Mouse (Mus musculus) kidney, adult 9 months (tissue): ENCODE results near the gene Poldip3.

Source experiments
- DNase-seq: peaks from one replicate; pipeline ENCODE4 v3.0.0; 2022

The Poldip3 gene

DNA sequence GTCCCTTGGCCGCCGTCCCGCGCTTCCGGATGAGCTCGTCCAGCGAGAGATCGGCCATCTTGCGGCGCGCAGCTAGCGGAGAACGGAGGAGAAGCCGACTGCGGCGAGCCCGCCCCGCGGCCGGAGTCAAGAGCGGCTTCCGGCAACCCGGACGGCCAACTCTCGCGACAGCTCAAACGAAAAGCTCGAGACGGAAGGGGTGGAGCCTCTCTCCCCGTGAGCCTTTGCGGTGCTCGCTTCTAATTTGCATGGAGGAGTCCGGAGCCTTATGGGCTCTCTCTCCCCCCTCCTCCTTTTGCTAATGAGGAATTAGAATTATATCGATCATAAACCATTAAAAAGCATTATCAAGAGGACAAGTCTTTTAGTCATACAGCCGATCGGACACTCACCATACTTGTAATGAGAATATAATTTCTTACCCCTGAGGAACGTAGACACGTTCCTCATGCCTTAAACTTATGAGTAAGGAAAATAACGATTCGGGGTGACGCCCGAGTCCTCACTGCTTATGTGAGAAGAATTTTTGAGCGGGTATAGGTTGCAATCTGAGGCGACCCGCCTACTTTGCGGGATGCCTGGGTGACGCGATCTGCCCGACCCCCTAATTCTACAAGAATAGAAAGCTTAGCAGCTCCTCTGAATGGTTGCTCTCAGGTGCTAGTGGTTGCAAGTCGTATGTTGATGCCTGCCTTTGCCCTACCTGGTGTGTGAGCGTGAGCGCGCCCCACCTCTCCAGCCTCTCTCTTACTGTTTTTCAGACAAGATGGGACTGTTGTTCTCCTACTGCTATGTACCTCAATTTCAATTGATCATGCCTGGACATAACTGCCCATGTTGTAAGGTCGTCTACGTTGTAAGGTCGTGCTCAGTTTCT is at the start of gene Poldip3:
Gene Poldip3, minus strand, starts transcription at position 189 of the 877 bp plus-strand sequence.
- peak; percentile 99 for DNase-seq

DNA sequence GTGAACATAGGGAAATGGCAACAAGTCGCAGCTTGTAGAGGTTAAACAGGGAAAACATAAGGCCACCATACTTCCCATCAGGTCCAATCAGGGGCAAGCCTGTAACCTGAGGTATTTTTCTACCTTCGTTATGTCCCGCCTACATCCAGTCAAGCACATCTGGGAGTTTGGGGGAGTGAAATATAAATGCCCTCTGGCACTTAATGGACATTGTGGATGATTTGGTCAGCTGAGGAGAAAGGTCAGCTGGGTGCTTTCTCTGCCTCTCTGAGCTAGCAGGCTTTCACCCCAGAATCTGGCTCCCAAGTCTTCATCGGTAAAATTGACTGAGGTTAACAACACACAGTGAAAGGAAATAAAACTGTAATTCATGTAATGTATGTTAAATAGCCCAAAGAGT is 44.2 kb upstream of the Poldip3 start:
- peak; percentile 52 for DNase-seq

- no peak for DNase-seq
These were observed 33.2 kb upstream of the Poldip3 start for GRCm38 (mm10) chr15:83182351-83182750.

DNA sequence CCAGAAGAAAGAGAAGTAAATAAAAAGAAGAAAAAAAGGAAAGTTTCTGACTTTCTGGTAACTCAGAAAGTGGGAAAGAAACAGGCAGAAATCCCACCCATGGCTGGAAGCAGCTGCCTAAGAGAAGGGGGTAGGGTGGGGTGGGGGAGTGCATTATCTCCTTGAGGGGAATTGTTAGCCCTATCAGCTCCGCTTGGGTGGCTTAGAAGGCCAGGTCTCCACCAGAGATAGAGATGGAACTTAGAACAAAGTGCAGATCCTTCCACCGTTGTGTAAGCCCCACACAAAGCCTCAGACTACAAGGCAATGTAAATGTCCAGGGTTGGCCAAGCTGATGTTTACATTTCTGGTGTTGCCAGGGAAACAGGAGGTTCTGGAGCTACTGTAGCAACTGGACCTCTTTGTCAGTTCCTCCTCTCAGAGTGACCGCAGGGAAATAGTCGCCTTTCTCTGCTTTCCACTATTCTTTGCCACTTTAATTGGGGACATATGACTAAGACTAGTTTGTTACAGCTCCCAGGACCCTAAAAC is 32.7 kb upstream of the Poldip3 start:
- no peak for DNase-seq

- DNase-seq = no peak
These were observed 30.8 kb upstream of the Poldip3 start for GRCm38 (mm10) chr15:83180004-83180403.

DNA sequence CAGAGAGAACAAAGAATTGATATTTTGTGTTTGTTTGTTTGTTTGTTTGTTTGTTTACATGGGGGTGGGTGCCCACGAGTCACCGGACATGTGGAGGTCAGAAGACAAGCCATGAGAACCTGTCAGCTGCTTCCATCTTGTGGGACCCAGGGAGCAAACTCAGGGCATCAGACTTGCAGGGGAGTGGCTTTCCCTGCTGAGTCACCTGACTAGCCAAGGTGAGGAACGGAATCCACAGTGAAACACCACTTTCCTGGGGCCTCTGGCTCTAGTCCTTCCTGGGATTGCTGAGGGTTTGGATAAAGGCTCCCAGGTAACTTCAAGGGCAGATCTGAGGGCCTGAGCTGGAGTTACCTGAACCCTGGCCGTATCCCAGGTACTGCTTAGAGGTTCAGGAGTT is 27.5 kb upstream of the Poldip3 start:
- DNase-seq = no peak

GRCm38 (mm10) chr15:83173914-83174884 is 25.0 kb upstream of the Poldip3 start:
- no peak for DNase-seq

DNA sequence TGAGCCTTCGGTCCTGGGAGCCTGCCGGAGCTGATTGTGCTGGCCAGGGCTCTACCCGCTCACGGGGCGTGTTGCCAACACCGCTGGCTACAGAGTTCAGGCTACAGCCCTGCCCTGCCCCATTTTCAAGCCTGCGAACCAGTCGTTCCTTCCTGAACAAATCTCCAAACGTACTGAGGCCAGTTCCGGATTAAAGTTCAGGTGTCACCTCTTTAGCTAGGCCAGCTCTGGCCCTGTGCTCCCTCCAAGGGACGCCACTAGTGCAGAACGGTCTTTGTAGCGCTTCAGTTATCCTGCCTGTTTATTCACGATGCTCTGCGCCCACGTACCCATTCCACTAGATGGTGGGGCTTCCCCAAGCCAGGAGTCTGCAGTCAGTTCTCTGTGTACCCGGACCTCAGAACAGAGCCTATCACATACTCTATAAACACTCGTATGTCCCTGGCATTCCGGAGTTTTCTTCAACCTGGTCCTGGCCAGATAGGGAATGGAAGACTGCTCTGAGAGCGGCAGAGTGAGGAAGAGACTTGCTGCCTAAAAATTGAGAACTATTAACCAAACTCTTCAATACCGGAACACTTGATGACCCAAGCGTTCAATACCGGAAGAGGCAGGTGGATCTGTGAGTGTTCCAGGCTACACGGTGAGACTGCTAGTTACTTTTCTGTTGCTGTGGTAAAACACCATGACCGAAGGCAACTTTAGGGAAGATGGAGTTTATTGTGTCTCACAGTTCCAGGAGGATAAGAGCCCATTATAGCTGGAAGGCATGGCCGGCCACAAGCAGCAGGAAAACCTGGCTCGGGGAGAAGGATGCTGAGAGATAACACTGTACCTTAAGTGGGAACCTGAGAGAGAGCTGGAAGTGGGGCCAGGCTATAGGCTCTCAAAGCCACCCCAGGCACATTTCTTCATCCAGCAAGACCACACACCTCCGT is 23.6 kb upstream of the Poldip3 start, which contains the start of gene Cyb5r3:
Gene Cyb5r3, minus strand, starts transcription at position 101 of the 938 bp plus-strand sequence.
- DNase-seq = no peak

DNA sequence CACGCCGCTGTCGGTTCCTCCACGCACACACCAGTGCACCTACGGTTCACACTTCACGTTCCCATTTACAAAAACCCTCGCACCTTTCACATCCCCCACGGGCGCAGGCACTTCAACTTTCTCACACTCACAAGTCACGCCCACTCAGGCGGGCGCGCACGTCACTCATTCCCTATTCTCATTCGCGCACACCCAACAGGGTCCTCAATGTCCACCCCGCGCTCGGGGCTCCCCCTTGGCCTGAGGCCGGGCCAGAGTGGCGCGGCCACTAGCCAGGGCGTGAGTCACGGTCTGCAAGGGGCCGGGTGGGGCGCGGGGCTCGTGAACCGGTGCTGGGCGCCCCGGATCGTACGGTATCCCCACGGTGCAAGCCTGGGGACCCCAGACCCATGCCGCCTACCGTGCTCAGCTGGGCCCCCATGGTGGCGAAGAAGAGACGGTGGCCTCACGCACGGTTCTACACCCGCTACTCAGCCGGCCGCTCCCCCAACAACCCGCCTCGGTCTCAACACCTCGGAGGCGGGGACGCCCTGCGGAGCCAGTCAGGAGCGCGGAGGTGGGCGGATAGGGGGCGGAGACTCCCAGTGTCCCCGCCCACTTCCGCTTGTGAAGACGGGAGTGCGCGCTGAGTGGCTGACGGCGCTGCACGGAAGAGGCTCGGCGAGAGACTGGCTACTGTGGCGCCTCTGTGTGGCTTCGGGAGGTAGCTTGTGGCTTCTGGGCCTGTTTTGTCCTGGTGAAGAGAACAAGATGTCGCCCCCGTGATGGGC is 22.7 kb upstream of the Poldip3 start:
- DNase-seq = peak; percentile 98

GRCm38 (mm10) chr15:83170956-83171659 is 21.9 kb upstream of the Poldip3 start:
- DNase-seq = no peak

GRCm38 (mm10) chr15:83169772-83170722 is 20.9 kb upstream of the Poldip3 start:
- DNase-seq = no peak

GRCm38 (mm10) chr15:83168875-83169771 is 19.9 kb upstream of the Poldip3 start:
- DNase-seq = no peak

DNA sequence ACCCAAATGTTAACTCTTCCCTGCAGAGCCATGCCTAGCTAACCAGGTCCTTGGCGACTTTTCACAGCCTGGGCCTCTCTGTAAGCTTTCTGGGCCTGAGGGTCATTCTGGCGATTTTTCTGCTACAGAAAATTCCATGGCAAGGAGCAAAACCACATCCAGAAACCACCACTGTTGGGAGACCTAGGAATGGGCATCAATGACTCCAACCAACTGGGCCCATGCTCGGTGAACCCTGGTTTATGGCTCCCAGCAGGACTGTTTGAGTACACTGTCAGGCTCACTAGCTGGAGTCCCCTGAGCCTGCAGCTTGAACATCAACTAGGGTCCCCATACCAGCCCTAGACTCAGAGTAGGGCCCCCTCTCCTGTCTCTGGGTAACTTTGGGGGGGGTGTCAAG is 19.1 kb upstream of the Poldip3 start:
- DNase-seq = no peak

GRCm38 (mm10) chr15:83167550-83168065 is 18.4 kb upstream of the Poldip3 start:
- DNase-seq = no peak

DNA sequence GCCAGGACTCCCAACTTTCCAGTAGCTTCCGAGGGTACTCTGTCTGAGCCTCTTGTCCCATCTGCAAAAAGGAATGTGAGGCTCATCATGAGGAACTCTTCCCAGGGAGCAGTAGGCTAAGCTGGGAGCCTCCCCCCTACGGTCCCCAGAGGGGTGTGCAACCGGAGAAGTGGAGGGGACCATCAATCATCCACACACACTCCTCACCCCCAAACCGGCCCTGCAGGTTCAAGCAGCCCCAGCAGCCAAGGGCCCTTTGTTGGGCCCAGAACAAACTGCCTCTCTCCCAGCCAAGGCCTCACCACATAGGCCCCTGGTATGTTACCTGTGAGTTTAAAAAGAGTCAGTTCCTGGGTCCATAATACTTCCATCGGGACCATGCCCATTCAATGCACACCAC is 17.9 kb upstream of the Poldip3 start:
- DNase-seq = no peak

DNA sequence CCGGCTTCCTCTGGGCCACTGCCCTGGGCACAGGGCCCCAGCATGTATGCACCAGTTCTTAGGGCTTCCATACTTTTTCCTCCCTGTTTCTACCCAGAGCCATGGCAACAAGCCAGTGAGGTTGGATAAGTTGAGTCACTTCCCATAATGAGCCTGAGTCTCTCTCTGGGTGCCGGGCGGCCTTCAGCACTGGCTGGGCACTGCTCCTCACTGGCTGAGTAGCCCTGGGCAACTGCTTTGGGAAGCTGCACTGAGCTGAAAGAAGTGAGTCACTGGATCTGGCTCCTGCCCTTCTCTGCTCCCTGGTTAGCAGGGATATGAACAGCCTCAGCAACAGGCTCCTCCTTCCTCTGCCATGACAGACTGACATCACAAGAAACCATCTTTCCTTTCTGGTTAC is 17.5 kb upstream of the Poldip3 start:
- no peak for DNase-seq

DNA sequence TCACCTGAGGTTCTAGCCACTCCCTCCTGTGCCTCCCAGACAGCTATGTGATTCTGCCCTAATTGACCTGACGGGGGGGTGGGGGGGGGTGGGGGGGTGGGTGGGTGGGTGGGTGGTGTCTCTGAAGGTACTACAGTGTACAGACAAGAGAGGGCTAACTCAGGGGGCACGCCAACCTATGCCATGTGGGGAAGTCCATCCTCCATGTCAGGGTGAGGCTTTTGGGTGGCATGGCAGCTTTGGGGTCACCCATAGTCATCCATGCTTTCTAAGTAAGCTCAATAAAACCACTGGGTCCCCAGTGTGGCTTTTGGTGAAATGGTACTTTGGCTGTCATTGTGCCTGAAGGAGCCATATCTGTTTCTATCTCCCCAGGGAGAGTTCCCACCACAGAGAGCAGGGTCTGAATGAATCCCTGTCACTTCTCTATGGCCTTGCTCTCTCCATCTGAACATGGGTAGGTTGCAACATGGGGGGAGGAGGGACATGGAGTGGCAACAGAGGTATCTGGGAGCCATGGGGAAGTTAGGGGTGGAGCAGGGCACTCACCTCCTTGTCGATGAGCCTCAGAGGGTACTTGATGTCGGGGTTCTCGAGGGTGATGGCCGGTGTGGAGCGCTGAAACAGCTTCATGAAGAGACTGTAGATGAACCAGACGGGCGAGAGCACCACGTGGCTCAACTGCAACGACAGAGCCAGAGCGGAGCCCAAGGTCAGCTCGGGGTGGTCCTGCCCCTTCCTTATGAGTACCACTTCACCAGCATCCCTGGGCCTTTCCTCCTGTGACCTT is 16.5 kb upstream of the Poldip3 start:
- DNase-seq = no peak
